Mouse (Mus musculus): ENCODE data around the gene Slc12a1. TPM values are rescaled to one million over a fixed set of nuclear protein-coding genes. Genes with fewer than 3 reads are reported as not detected.

The Slc12a1 gene
- not detected for polyA plus RNA-seq (2017; shearing (Covaris generic))

DNA sequence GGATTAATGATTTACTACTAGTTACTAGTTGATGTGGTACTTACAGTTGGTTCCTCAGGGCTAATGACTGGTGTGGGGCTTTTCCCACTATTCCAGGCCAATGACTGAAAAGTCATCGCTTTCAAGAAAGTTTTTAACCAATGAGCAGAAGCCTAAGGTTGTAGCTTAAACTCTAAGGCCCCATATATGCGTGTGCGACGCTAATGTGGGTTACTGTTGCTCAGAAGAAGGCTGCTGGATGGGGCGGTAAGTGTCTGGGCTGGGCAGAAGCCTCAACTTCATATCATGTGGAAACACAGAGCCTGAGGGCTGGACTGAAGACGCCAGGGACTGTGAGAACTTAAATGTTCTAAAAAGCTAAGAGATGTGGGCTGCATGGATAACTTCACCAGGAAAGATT is at the start of gene Slc12a1:
Gene Slc12a1 (plus strand): TSS at position 118 of the 400 bp plus-strand sequence.

DNA sequence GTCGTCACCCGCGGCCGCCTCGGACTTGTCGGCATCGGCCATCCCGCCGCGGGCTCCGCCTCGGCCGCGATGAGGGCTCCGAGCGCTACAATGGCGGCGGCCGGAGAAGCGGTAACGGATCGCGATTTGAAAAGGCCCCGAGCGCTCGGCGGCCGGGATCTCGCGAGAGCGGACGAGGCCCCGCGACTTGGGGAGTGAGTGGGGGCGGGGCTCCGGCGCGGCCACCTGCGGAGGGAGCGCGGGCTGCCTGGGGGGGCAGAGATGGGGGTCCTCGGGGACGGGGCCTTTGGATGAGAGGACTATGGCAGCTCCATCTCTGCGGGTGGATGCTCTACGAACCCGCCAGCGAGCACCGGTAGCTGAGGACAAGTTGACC is 28.8 kb upstream of the Slc12a1 start, which contains the start of gene Myef2:
Gene Myef2 (minus strand): TSS at position 185 of the 376 bp plus-strand sequence.

DNA sequence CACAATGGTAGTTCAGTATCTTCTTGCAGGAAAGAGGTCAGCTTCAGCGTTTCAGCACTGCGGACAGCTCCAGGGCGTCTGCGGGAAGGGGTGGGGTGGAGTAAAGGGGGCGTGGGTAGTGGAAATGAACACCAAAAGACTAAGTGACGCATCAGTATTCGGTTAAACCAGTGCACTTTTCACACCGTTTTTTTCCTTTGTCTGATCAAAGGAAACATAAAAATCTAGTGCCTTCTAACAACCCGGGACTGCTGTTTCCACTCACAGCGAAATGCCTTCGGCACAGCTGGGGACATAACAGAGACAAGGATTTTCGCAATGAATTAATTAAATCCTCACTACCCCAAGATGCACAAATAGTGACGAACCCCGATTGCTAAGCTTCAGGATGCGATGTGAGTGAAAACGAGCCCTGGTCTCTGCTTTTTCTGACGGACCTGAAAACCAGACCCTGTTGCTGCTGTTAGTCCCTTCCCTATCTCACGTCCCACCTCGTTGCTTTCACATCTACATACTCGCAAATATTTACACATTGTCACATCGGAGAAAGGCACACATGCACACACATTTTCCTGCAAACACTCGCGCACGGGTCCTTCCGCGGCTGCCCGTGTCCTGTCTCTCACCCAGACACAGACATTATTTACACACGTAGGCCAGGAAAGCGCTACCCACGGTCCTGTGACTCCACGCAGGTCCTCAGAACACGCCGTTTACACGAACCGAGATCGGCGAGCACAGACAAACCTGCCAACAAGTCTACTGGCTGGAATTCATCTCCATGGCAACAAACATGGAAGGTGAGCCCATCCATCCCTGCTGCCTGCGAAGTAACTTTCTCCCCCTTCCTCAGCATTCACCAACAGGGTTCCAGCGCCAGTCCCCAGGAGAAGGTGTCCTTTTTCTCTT is 16.1 kb upstream of the Slc12a1 start, which contains the start of gene Ctxn2:
Gene Ctxn2 (plus strand): TSS at position 790 of the 909 bp plus-strand sequence.

DNA sequence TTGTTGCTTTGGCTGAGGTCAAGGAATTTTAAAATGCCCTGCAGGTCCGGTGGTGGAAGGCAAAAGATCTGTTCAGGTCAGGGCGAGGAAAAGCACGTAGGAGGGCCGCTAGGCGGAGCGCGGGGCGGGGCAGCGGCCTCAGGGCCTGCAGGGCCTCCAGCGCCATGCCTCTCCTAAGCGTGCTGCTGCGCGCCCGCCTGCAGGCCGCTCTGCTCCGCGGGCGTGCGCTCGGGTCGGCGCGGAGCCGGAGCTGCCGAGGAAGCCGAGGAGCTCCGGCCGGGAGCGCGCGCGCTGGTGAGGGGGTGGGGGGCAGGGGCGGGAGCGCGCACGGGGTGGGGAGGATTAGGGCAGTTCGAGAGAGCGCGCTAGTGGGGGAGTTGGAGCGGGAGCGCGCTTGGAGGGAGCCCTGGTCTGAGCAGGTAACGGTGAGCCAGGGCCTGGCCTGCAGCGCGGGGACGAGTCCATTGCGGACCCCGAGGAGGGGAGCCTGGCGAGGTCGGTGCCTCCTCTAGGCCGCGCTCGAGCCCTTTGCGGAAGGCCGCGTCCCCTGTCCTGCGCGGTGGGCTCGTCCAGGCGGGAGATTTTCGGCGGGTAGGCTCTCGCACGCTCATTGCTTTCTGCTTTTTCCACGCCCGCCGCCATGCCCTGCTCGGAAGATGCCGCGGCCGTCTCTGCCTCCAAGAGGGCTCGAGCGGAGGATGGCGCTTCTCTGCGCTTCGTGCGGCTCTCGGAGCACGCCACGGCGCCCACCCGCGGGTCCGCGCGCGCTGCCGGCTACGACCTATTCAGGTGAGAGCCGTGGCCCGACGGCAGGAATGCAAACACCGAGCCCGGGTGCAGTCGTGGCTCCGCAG is 95.0 kb downstream of the Slc12a1 start, which contains the start of gene Dut:
Gene Dut (plus strand): TSS at position 83 of the 854 bp plus-strand sequence.

Other genes starting within 250 kb of the Slc12a1 start
- gene Slc24a5, start 84.4 kb upstream of the Slc12a1 start, polyA plus RNA-seq (2017; shearing (Covaris generic)): 1.4 TPM
- 17.8 TPM for gene Myef2, start 28.8 kb upstream of the Slc12a1 start, polyA plus RNA-seq (2017; shearing (Covaris generic))
- gene Ctxn2, start 15.8 kb upstream of the Slc12a1 start, polyA plus RNA-seq (2017; shearing (Covaris generic)): not detected
- gene Dut, start 94.7 kb downstream of the Slc12a1 start, polyA plus RNA-seq (2017; shearing (Covaris generic)): 59.9 TPM